ENCODE assay signal across 8 mouse cellular contexts in the genomic region with DNA sequence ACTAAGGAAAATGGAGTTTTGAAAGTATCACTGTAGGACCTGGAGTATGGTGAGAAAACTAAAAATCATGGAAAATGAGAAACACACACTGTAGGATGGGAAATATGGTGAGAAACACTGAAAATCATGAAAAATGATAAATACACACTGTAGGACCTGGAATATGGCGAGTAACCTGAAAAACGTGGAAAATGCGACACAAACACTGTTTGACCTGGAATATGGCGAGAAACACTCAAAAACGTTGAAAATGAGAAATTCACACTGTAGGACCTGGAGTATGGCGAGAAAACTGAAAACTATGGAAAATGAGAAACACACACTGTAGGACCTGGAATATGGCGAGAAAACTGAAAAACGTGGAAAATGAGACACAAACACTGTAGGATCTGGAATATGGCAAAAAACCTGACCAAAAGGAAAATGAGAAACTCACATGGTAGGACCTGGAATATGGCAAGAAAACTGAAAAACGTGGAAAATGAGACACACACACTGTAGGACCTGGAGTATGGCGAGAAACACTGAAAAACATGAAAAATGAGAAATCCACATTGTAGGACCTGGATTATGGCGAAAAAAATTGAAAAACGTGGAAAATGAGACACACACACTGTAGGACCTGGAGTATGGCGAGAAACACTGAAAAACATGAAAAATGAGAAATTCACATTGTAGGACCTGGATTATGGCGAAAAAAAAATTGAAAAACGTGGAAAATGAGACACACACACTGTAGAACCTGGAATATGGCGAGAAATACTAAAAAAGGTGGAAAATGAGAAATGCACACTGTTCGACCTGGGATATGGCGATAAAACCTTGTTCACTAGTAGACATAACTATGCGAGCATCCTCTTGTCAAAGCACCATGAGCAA.
DNase-seq lines count a peak whose midpoint lies in the region; ATAC-seq and TF ChIP-seq lines count a peak whose summit lies in the region.

No protein-coding gene starts in this region.

- no peaks in the 10 kb centered on the region for H3K36me3 ChIP-seq in midbrain, postnatal 0 days (ENCODE audit: insufficient read depth, low read length)

- no peak overlapping the region for H3K4me2 ChIP-seq in midbrain, postnatal 0 days (ENCODE audit: low read depth, low read length, poor library complexity, severe bottlenecking)

- TF ChIP-seq CTCF in midbrain, postnatal 0 days (IDR thresholded peaks at IDR 0.05) = no peak

- H3K9ac ChIP-seq in midbrain, postnatal 0 days (replicated peaks; ENCODE audit: low read length, poor library complexity, severe bottlenecking) = no peak overlapping the region

- WGBS in midbrain, postnatal 0 days = 70% methylated on average over 19 of the region's 19 CpGs

- peak; percentile 5 to 24 for DNase-seq in cerebellum, postnatal 25 days
- no peak for DNase-seq in cerebellum, adult 9-11 months
- DNase-seq in 416B (ENCODE audit: low read depth) = peak; percentile 61
- peak; percentile 2 for DNase-seq in embryo, embryonic 9.5 days (ENCODE audit: extremely low spot score)
- DNase-seq in midbrain, postnatal 0 days (ENCODE audit: low spot score) = no peak
- no peak for DNase-seq in thymus, postnatal 25 days
- no peak for DNase-seq in left cerebral cortex, adult 8-10 months (ENCODE audit: low spot score in 2 of 2)

- no peak overlapping the region for H3K4me3 ChIP-seq in midbrain, postnatal 0 days (ENCODE audit: low read depth, low read length)

- no peaks in the 10 kb centered on the region for H3K27me3 ChIP-seq in midbrain, postnatal 0 days (ENCODE audit: insufficient read depth, low read length)

- H3K27ac ChIP-seq in midbrain, postnatal 0 days (ENCODE audit: low read depth, low read length) = no peak overlapping the region

- peaks cover 8% of the 10 kb centered on the region; the same call in 1 of the 2 replicates for H3K9me3 ChIP-seq in midbrain, postnatal 0 days (ENCODE audit: low read length)

- peak; percentile 71 for ATAC-seq in inflammation-experienced regulatory T-cells, adult 6 months
- peak; percentile 98 for ATAC-seq in midbrain, postnatal 0 days (ENCODE audit: low FRiP score)

- H3K4me1 ChIP-seq in midbrain, postnatal 0 days (ENCODE audit: insufficient read depth, low read length) = no peaks in the 10 kb centered on the region

Comparison
In these comparisons a context has a peak if more than half of its experiments do, and no peak if none do; other contexts are left out.
1. DNase-seq: peak in cerebellum, postnatal 25 days (2 of 2), 416B (single experiment) and embryo, embryonic 9.5 days (single experiment); none in cerebellum, adult 9-11 months (single experiment), midbrain, postnatal 0 days (single experiment), thymus, postnatal 25 days (single experiment) and left cerebral cortex, adult 8-10 months (0 of 2).